Mouse (Mus musculus): ENCODE measurements around the gene Smyd2. TPM values are rescaled to one million over a fixed set of nuclear protein-coding genes. Genes with fewer than 3 reads are reported as not detected.

Gene Smyd2
- total RNA-seq, 2 experiments from 2014 or later: 77.5 to 83.2 TPM

- DNase-seq (ENCODE audit: extremely low spot score in 1 of 2, low spot score in 1 of 2): no peak
Measured at GRCm38 (mm10) chr1:189849550-189849949, 72.6 kb downstream of the Smyd2 start.

DNA sequence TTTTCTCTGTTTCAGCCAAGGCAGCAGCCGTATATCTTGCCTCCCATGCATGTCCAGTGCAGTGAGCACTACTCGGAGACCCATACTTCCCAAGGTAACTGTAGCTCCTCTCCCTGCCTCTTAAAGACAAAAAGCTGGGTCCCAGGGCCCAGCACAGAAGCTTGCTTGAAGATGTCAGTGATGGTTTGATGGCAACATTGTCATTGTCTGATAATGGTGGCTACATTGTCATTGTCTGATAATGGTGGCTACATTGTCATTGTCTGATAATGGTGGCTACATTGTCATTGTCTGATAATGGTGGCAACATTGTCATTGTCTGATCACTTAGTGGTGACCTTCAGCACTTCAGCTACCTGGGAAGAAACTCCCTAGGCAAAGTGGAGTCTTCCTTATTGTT lies 75.8 kb downstream of the Smyd2 start:
- DNase-seq (ENCODE audit: extremely low spot score in 1 of 2, low spot score in 1 of 2): no peak

DNA sequence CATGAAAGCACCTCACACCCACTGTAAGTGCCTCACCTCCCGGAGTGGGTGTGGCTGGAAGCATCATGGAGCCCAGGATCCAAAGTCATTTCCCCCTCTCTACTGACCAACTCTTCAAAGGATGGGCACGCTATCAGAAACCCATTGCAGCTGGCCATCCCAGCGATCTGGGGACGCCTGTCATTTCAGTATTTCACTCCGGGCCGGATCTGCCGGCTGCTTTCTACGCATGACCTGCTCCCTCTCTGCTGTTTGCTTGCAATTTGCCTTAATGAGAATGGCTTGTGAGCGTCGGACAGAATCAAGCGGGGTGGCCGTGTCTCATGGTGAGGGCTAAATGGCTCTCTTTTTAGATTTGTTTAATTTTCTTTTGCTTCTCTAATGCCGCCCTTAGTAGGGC lies 88.0 kb downstream of the Smyd2 start:
- no peak for DNase-seq (ENCODE audit: extremely low spot score in 1 of 2, low spot score in 1 of 2)

- DNase-seq (ENCODE audit: extremely low spot score in 1 of 2, low spot score in 1 of 2): no peak
Measured at GRCm38 (mm10) chr1:189833351-189833750, 88.8 kb downstream of the Smyd2 start.

DNA sequence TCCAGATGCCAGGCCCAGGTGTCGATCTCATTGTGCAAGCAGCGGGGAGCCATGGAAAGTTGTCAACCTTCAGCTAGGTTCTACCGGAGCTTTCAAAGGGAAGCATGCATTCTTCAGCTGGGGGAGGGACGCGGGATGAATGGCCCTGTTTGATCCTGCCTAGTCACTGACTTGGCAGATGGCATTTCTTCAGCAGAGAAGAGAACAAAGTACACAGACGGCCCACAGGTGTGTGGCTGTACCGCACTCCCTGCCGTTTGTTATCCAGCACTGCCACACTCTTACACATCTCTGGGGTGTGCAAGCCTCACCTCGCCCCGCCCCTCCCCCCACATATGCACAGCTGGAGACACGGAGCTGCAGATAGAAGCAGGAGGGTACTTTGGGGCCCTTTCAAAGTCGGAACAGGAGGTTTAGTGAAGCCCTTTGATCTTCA lies 91.3 kb downstream of the Smyd2 start:
- no peak for DNase-seq (ENCODE audit: extremely low spot score in 1 of 2, low spot score in 1 of 2)

Other genes with a start within 250 kb of the Smyd2 start
- gene Cenpf, start 234.3 kb downstream of the Smyd2 start, total RNA-seq (2021): 1 to 10 TPM in 1 of 2 experiments, under 1 TPM in 1; 0.99 to 2.1 TPM
- gene Ptpn14, start 194.1 kb downstream of the Smyd2 start, total RNA-seq (2021): 10 to 100 TPM; 11.8 to 13.9 TPM
- 100 to 1,000 TPM in 1 of 2 experiments, 10 to 100 TPM in 1; 93.4 to 124 TPM for gene Prox1, start 248.4 kb upstream of the Smyd2 start, total RNA-seq (2021)

All from layer of hippocampus, postnatal 25 days (tissue).